Mouse (Mus musculus) spleen, embryonic (tissue): Measurements from ENCODE around the gene Gm28539.
"Not testable (repeated sequence)": the region's sequence is repeated elsewhere in the genome, so short reads cannot be mapped to it uniquely, and the experiment has no call there.

Source experiments
- CTCF ChIA-PET: fragments of 350-600 bp; sonication (Branson Sonifier 250); formaldehyde crosslinking; loops from one replicate; lab custom pipeline; 2022; lab: Charles Lee

Gm28539 gene

GRCm38 (mm10) chr16:18849521-18850190, 13.3 kb downstream of the Gm28539 start:
- CTCF ChIA-PET: not testable (repeated sequence)

GRCm38 (mm10) chr16:18858551-18858950, 22.2 kb downstream of the Gm28539 start:
- CTCF ChIA-PET: no interaction called here

GRCm38 (mm10) chr16:18860186-18860585, 23.8 kb downstream of the Gm28539 start:
- CTCF ChIA-PET: no interaction called here

- CTCF ChIA-PET: interaction anchor here (0.6 kb wide), 1 partner anchor 25 kb away, joined by 3 read pairs; no protein-coding TSS in a partner anchor
Measured at GRCm38 (mm10) chr16:18870495-18870894, 34.1 kb downstream of the Gm28539 start.

- CTCF ChIA-PET: interaction anchor here (1.5 to 1.7 kb wide), 2 partner anchors 17 to 64 kb away, joined by 3 to 5 read pairs; partner anchors contain the start of genes Cdc45 and Ufd1
Measured at GRCm38 (mm10) chr16:18876091-18876441, 39.7 kb downstream of the Gm28539 start.

GRCm38 (mm10) chr16:18876442-18877308, 40.3 kb downstream of the Gm28539 start, which contains the start of the genes Mrpl40 and Hira:
Gene Mrpl40 (minus strand): TSS chr16:18876862.
Gene Hira (plus strand): TSS chr16:18877037.
- CTCF ChIA-PET: interaction anchor here (0.6 to 1.7 kb wide), 3 partner anchors 16 to 891 kb away, joined by 3 to 5 read pairs (median 3); partner anchors contain the start of genes Cdc45 and Ufd1

- CTCF ChIA-PET: no interaction called here
Measured at GRCm38 (mm10) chr16:18877386-18878090, 41.2 kb downstream of the Gm28539 start.

GRCm38 (mm10) chr16:18878091-18878720, 41.8 kb downstream of the Gm28539 start:
- CTCF ChIA-PET: no interaction called here

GRCm38 (mm10) chr16:18884044-18884443, 47.7 kb downstream of the Gm28539 start:
- CTCF ChIA-PET: no interaction called here

- CTCF ChIA-PET: interaction anchor here (0.6 kb wide), 1 partner anchor 786 kb away, joined by 4 read pairs; no protein-coding TSS in a partner anchor
Measured at GRCm38 (mm10) chr16:18893840-18894372, 57.5 kb downstream of the Gm28539 start.

GRCm38 (mm10) chr16:18895249-18895648, 58.9 kb downstream of the Gm28539 start:
- CTCF ChIA-PET: interaction anchor here (0.6 kb wide), 1 partner anchor 25 kb away, joined by 3 read pairs; no protein-coding TSS in a partner anchor

GRCm38 (mm10) chr16:18896429-18896828, 60.0 kb downstream of the Gm28539 start:
- CTCF ChIA-PET: no interaction called here

- CTCF ChIA-PET: no interaction called here
Measured at GRCm38 (mm10) chr16:18905648-18906047, 69.3 kb downstream of the Gm28539 start.

GRCm38 (mm10) chr16:18916064-18916463, 79.7 kb downstream of the Gm28539 start:
- CTCF ChIA-PET: no interaction called here

GRCm38 (mm10) chr16:18921771-18922170, 85.4 kb downstream of the Gm28539 start:
- CTCF ChIA-PET: no interaction called here

GRCm38 (mm10) chr16:18927963-18928362, 91.6 kb downstream of the Gm28539 start:
- CTCF ChIA-PET: no interaction called here

GRCm38 (mm10) chr16:18938321-18939082, 102.1 kb downstream of the Gm28539 start:
- CTCF ChIA-PET: interaction anchor here (0.5 to 0.7 kb wide), 2 partner anchors 196 to 1248 kb away, joined by 3 to 4 read pairs; no protein-coding TSS in a partner anchor

GRCm38 (mm10) chr16:18943906-18944305, 107.5 kb downstream of the Gm28539 start:
- CTCF ChIA-PET: interaction anchor here (0.6 kb wide), 1 partner anchor 575 kb away, joined by 3 read pairs; no protein-coding TSS in a partner anchor

GRCm38 (mm10) chr16:18948941-18949340, 112.6 kb downstream of the Gm28539 start:
- CTCF ChIA-PET: interaction anchor here (0.7 kb wide), 1 partner anchor 411 kb away, joined by 18 read pairs; no protein-coding TSS in a partner anchor

- CTCF ChIA-PET: no interaction called here
Measured at GRCm38 (mm10) chr16:18950351-18950750, 114.0 kb downstream of the Gm28539 start.
